Mouse (Mus musculus): Measurements from ENCODE around the gene Cdc37l1. TPM values are rescaled to one million over a fixed set of nuclear protein-coding genes. Genes with fewer than 3 reads are reported as not detected.

Cdc37l1 gene
- total RNA-seq, 2 experiments from 2014 or later: 75.1 to 84.3 TPM

Other genes starting within 250 kb of the Cdc37l1 start
- gene Slc1a1, start 155.3 kb upstream of the Cdc37l1 start, total RNA-seq (2021): 100 to 1,000 TPM; 103 to 104 TPM
- 10 to 100 TPM; 31.0 to 36.5 TPM for gene Plpp6, start 26.4 kb upstream of the Cdc37l1 start, total RNA-seq (2021)
- gene 4430402I18Rik, start 22.6 kb upstream of the Cdc37l1 start, total RNA-seq (2021): 1 to 10 TPM; 4.2 to 9.8 TPM
- 10 to 100 TPM; 40.4 to 46.4 TPM for gene Ak3, start 57.6 kb downstream of the Cdc37l1 start, total RNA-seq (2021)
- 10 to 100 TPM; 17.8 to 20.7 TPM for gene Rcl1, start 111.0 kb downstream of the Cdc37l1 start, total RNA-seq (2021)

Measured in layer of hippocampus, postnatal 10 days (tissue).